Mouse (Mus musculus): ENCODE results near the gene Fbll1. TPM values are rescaled to one million over a fixed set of nuclear protein-coding genes. Genes with fewer than 3 reads are reported as not detected.
A peak's percentile ranks its signal among the peaks of the same experiment; 100 is the strongest.
"Not testable (repeated sequence)": the region's sequence is repeated elsewhere in the genome, so short reads cannot be mapped to it uniquely, and the experiment has no call there.

The Fbll1 gene
- total RNA-seq (2014; rRNA removed): not detected in 2 replicates
- polyA plus RNA-seq (2012; rRNA removed): not detected in 2 replicates

GRCm38 (mm10) chr11:35798874-35799273 is at the start of gene Fbll1:
Gene Fbll1 (minus strand): TSS chr11:35798884.
- no peaks in the 10 kb centered on the region for H3K36me3 ChIP-seq (ENCODE audit: control insufficient read depth, insufficient read depth, low read length)
- no peak within 1 kb of the TSS for H3K9ac ChIP-seq (ENCODE audit: low read depth, low read length)
- peak; percentile 18 for DNase-seq (ENCODE audit: extremely low read depth, low read depth, low spot score)
- WGBS: 17% methylated on average over 11 of the region's 11 CpGs
- TF ChIP-seq CTCF (IDR thresholded peaks at IDR 0.05; ENCODE audit: low read depth, low read length) (no peak), POLR2A (IDR thresholded peaks at IDR 0.05; ENCODE audit: extremely low read depth, insufficient read depth, low read length) (no peak)
- peaks cover 14% of the 10 kb centered on the region for H3K27me3 ChIP-seq (ENCODE audit: control insufficient read depth, insufficient read depth, low read length)
- no peaks in the 10 kb centered on the region for H3K79me2 ChIP-seq (ENCODE audit: control insufficient read depth, insufficient read depth, low read length)
- no peak within 1 kb of the TSS for H3K4me3 ChIP-seq (ENCODE audit: insufficient read depth, low read depth, low read length)
- H3K27ac ChIP-seq (replicated peaks; ENCODE audit: insufficient read depth, low read depth, low read length): no peak within 1 kb of the TSS
- H3K4me1 ChIP-seq (ENCODE audit: control insufficient read depth, insufficient read depth, low read length): no peaks in the 10 kb centered on the region

GRCm38 (mm10) chr11:35844299-35844698 is 45.6 kb upstream of the Fbll1 start:
- no peaks in the 10 kb centered on the region for H3K79me2 ChIP-seq (ENCODE audit: control insufficient read depth, insufficient read depth, low read length)
- H3K4me1 ChIP-seq (ENCODE audit: control insufficient read depth, insufficient read depth, low read length): no peaks in the 10 kb centered on the region
- TF ChIP-seq POLR2A (IDR thresholded peaks at IDR 0.05; ENCODE audit: extremely low read depth, insufficient read depth, low read length) (no peak), CTCF (IDR thresholded peaks at IDR 0.05; ENCODE audit: low read depth, low read length) (no peak)
- peaks cover 17% of the 10 kb centered on the region; the same call in 1 of the 2 replicates for H3K36me3 ChIP-seq (ENCODE audit: control insufficient read depth, insufficient read depth, low read length)
- 92% methylated on average over 9 of the region's 9 CpGs for WGBS
- H3K27ac ChIP-seq (replicated peaks; ENCODE audit: insufficient read depth, low read depth, low read length): no peak overlapping the region
- no peak overlapping the region for H3K4me3 ChIP-seq (ENCODE audit: insufficient read depth, low read depth, low read length)
- DNase-seq (ENCODE audit: extremely low read depth, low read depth, low spot score): no peak
- H3K27me3 ChIP-seq (ENCODE audit: control insufficient read depth, insufficient read depth, low read length): no peaks in the 10 kb centered on the region
- no peak overlapping the region for H3K9ac ChIP-seq (ENCODE audit: low read depth, low read length)

GRCm38 (mm10) chr11:35842560-35842959 is 43.9 kb upstream of the Fbll1 start:
- H3K9ac ChIP-seq (ENCODE audit: low read depth, low read length); H3K79me2 ChIP-seq (ENCODE audit: control insufficient read depth, insufficient read depth, low read length); H3K27ac ChIP-seq (replicated peaks; ENCODE audit: insufficient read depth, low read depth, low read length); H3K4me3 ChIP-seq (ENCODE audit: insufficient read depth, low read depth, low read length); H3K4me1 ChIP-seq (ENCODE audit: control insufficient read depth, insufficient read depth, low read length); H3K27me3 ChIP-seq (ENCODE audit: control insufficient read depth, insufficient read depth, low read length): not testable (repeated sequence)
- H3K36me3 ChIP-seq (ENCODE audit: control insufficient read depth, insufficient read depth, low read length): peaks cover 19% of the 10 kb centered on the region
- 79% methylated on average over 4 of the region's 4 CpGs for WGBS
- DNase-seq (ENCODE audit: extremely low read depth, low read depth, low spot score): peak; percentile 24

GRCm38 (mm10) chr11:35841738-35842325 is 43.1 kb upstream of the Fbll1 start:
- Histone ChIP-seq H3K79me2 (ENCODE audit: control insufficient read depth, insufficient read depth, low read length) (no peaks in the 10 kb centered on the region), H3K27ac (replicated peaks; ENCODE audit: insufficient read depth, low read depth, low read length) (no peak overlapping the region), H3K36me3 (ENCODE audit: control insufficient read depth, insufficient read depth, low read length) (peaks cover 17% of the 10 kb centered on the region), H3K4me1 (ENCODE audit: control insufficient read depth, insufficient read depth, low read length) (no peaks in the 10 kb centered on the region), H3K27me3 (ENCODE audit: control insufficient read depth, insufficient read depth, low read length) (no peaks in the 10 kb centered on the region), H3K9ac (ENCODE audit: low read depth, low read length) (no peak overlapping the region), H3K4me3 (ENCODE audit: insufficient read depth, low read depth, low read length) (no peak overlapping the region)
- WGBS: 90% methylated on average over 21 of the region's 21 CpGs
- no peak for DNase-seq (ENCODE audit: extremely low read depth, low read depth, low spot score)
- TF ChIP-seq CTCF (IDR thresholded peaks at IDR 0.05; ENCODE audit: low read depth, low read length): no peak
- no peak for TF ChIP-seq POLR2A (IDR thresholded peaks at IDR 0.05; ENCODE audit: extremely low read depth, insufficient read depth, low read length)

GRCm38 (mm10) chr11:35840806-35841205 is 42.1 kb upstream of the Fbll1 start:
- not testable (repeated sequence) for H3K4me1 ChIP-seq (ENCODE audit: control insufficient read depth, insufficient read depth, low read length); H3K4me3 ChIP-seq (ENCODE audit: insufficient read depth, low read depth, low read length); H3K9ac ChIP-seq (ENCODE audit: low read depth, low read length); H3K79me2 ChIP-seq (ENCODE audit: control insufficient read depth, insufficient read depth, low read length); H3K27ac ChIP-seq (replicated peaks; ENCODE audit: insufficient read depth, low read depth, low read length); H3K27me3 ChIP-seq (ENCODE audit: control insufficient read depth, insufficient read depth, low read length); DNase-seq (ENCODE audit: extremely low read depth, low read depth, low spot score)
- WGBS: 92% methylated on average over 4 of the region's 4 CpGs
- H3K36me3 ChIP-seq (ENCODE audit: control insufficient read depth, insufficient read depth, low read length): peaks cover 17% of the 10 kb centered on the region

- TF ChIP-seq CTCF (IDR thresholded peaks at IDR 0.05; ENCODE audit: low read depth, low read length) (peak; percentile 51; the same call in 1 of the 2 replicates), POLR2A (IDR thresholded peaks at IDR 0.05; ENCODE audit: extremely low read depth, insufficient read depth, low read length) (no peak)
- H3K27ac ChIP-seq (replicated peaks; ENCODE audit: insufficient read depth, low read depth, low read length): no peak overlapping the region
- H3K27me3 ChIP-seq (ENCODE audit: control insufficient read depth, insufficient read depth, low read length): no peaks in the 10 kb centered on the region
- 83% methylated on average over 7 of the region's 7 CpGs for WGBS
- no peaks in the 10 kb centered on the region for H3K4me1 ChIP-seq (ENCODE audit: control insufficient read depth, insufficient read depth, low read length)
- no peak overlapping the region for H3K9ac ChIP-seq (ENCODE audit: low read depth, low read length)
- no peak for DNase-seq (ENCODE audit: extremely low read depth, low read depth, low spot score)
- peaks cover 17% of the 10 kb centered on the region for H3K36me3 ChIP-seq (ENCODE audit: control insufficient read depth, insufficient read depth, low read length)
- H3K4me3 ChIP-seq (ENCODE audit: insufficient read depth, low read depth, low read length): no peak overlapping the region
- no peaks in the 10 kb centered on the region for H3K79me2 ChIP-seq (ENCODE audit: control insufficient read depth, insufficient read depth, low read length)
Measured at GRCm38 (mm10) chr11:35840282-35840681, 41.6 kb upstream of the Fbll1 start.

All from liver, adult 2 months (tissue).